Mouse (Mus musculus) monocyte, adult 5-6 weeks (primary cell): ENCODE results near the gene Gm44790. TPM values are rescaled to one million over a fixed set of nuclear protein-coding genes. Genes with fewer than 3 reads are reported as not detected.
"Not testable (repeated sequence)": the region's sequence is repeated elsewhere in the genome, so short reads cannot be mapped to it uniquely, and the experiment has no call there.

Experiments used
- ATAC-seq: fragments of 153-309, 156-312 bp; replicated peaks from 2 replicates; pipeline ENCODE4 v1.8.0; 2017; ENCODE audit warnings: mild to moderate bottlenecking; ENCODE audit not compliant: low TSS enrichment, insufficient number of reproducible peaks, severe bottlenecking, poor library complexity, low FRiP score
- total RNA-seq: library from RNA; stranded (forward); fragments of 200-1000, 200-491, 200-594 nt; gene quantifications from 3 replicates; pipeline ENCODE4 v1.2.3, GENCODE M21; 2017

Gene Gm44790
- total RNA-seq, 1 experiment from 2014 or later, result 2.7 TPM

- ATAC-seq, result no peak
Measured at GRCm38 (mm10) chr6:86463079-86463478, 36.6 kb downstream of the Gm44790 start.

- no peak for ATAC-seq
Measured at GRCm38 (mm10) chr6:86471317-86471716, 44.9 kb downstream of the Gm44790 start.

GRCm38 (mm10) chr6:86471760-86472099, 45.3 kb downstream of the Gm44790 start:
- ATAC-seq, result peak; percentile 1; the same call in 1 of the 2 replicates

- peak; percentile 89 for ATAC-seq
Measured at GRCm38 (mm10) chr6:86472100-86472955, 45.9 kb downstream of the Gm44790 start.

GRCm38 (mm10) chr6:86473077-86473476, 46.6 kb downstream of the Gm44790 start:
- ATAC-seq, result no peak

GRCm38 (mm10) chr6:86474072-86474471, 47.6 kb downstream of the Gm44790 start:
- no peak for ATAC-seq

- ATAC-seq, result no peak
Measured at GRCm38 (mm10) chr6:86474646-86475181, 48.3 kb downstream of the Gm44790 start.

GRCm38 (mm10) chr6:86475462-86476167, 49.2 kb downstream of the Gm44790 start:
- no peak for ATAC-seq

GRCm38 (mm10) chr6:86476931-86477330, 50.5 kb downstream of the Gm44790 start:
- no peak for ATAC-seq

GRCm38 (mm10) chr6:86479311-86479710, 52.9 kb downstream of the Gm44790 start:
- no peak for ATAC-seq

GRCm38 (mm10) chr6:86479816-86480188, 53.3 kb downstream of the Gm44790 start:
- ATAC-seq, result no peak

- ATAC-seq, result no peak
Measured at GRCm38 (mm10) chr6:86480189-86480831, 53.9 kb downstream of the Gm44790 start.

- ATAC-seq, result no peak
Measured at GRCm38 (mm10) chr6:86481871-86482270, 55.4 kb downstream of the Gm44790 start.

GRCm38 (mm10) chr6:86485943-86486640, 59.6 kb downstream of the Gm44790 start:
- ATAC-seq, result no peak

GRCm38 (mm10) chr6:86487358-86488148, 61.1 kb downstream of the Gm44790 start:
- ATAC-seq, result peak; percentile 91

GRCm38 (mm10) chr6:86488149-86488485, 61.7 kb downstream of the Gm44790 start:
- no peak for ATAC-seq

- peak; percentile 55 for ATAC-seq
Measured at GRCm38 (mm10) chr6:86489945-86490344, 63.5 kb downstream of the Gm44790 start.

GRCm38 (mm10) chr6:86490413-86490812, 64.0 kb downstream of the Gm44790 start:
- ATAC-seq, result not testable (repeated sequence)
